ENCODE assay signal across 12 mouse cellular contexts in genomic region chr16:30205816-30206356, GRCm38 (mm10).
DNase-seq lines count a peak whose midpoint lies in the region; ATAC-seq and TF ChIP-seq lines count a peak whose summit lies in the region.
"Had no signal": no experiment of that assay in that cellular context is flagged by ENCODE, and none has a peak within 500 bp of the region (broad histone marks: within the 10 kb centered on the region; RNA-seq: fewer than 3 reads in every experiment).

No protein-coding gene starts in this region.

- H3K4me3 ChIP-seq in midbrain, embryonic 10.5 days, result peak overlapping the region; percentile 29
- H3K4me3 ChIP-seq in midbrain, postnatal 0 days (ENCODE audit: low read depth, low read length), result no peak overlapping the region
- H3K4me3 ChIP-seq in forebrain, embryonic 13.5 days, result no peak overlapping the region
- H3K4me3 ChIP-seq in limb, embryonic 15.5 days, result no peak overlapping the region
- H3K4me3 ChIP-seq: heart, embryonic 13.5 days; left cerebral cortex, adult 2 months had no signal

- H3K9me3 ChIP-seq in midbrain, embryonic 10.5 days (replicated peaks), result peaks cover 10% of the 10 kb centered on the region
- no peaks in the 10 kb centered on the region for H3K9me3 ChIP-seq in midbrain, postnatal 0 days (ENCODE audit: low read length)
- H3K9me3 ChIP-seq in forebrain, embryonic 13.5 days (replicated peaks), result peaks cover 5% of the 10 kb centered on the region; the same call in 1 of the 2 replicates
- no peaks in the 10 kb centered on the region for H3K9me3 ChIP-seq in limb, embryonic 15.5 days

- no peak for ATAC-seq in midbrain, postnatal 0 days (ENCODE audit: low FRiP score)
- ATAC-seq in forebrain, embryonic 13.5 days, result 0 out of 2 replicates have a peak, but pooled peaks have one; percentile 30
- ATAC-seq in limb, embryonic 15.5 days (ENCODE audit: insufficient number of reproducible peaks, low FRiP score, low TSS enrichment, low read depth), result no peak
- no peak for ATAC-seq in erythroid progenitor cell, adult 5-6 weeks (replicated peaks; ENCODE audit: low FRiP score, poor library complexity, severe bottlenecking)

- 6% methylated on average over 15 of the region's 15 CpGs for WGBS in midbrain, embryonic 10.5 days
- WGBS in midbrain, postnatal 0 days, result 13% methylated on average over 15 of the region's 15 CpGs
- WGBS in forebrain, embryonic 13.5 days, result 4% methylated on average over 15 of the region's 15 CpGs
- WGBS in limb, embryonic 15.5 days, result 26% methylated on average over 15 of the region's 15 CpGs

- H3K4me1 ChIP-seq in midbrain, embryonic 10.5 days, result peaks cover 39% of the 10 kb centered on the region
- H3K4me1 ChIP-seq in midbrain, postnatal 0 days (ENCODE audit: insufficient read depth, low read length), result no peaks in the 10 kb centered on the region
- H3K4me1 ChIP-seq in forebrain, embryonic 13.5 days, result peaks cover 13% of the 10 kb centered on the region
- peaks cover 11% of the 10 kb centered on the region for H3K4me1 ChIP-seq in limb, embryonic 15.5 days

- H3K4me2 ChIP-seq in midbrain, postnatal 0 days (ENCODE audit: low read depth, low read length, poor library complexity, severe bottlenecking), result no peak overlapping the region
- H3K4me2 ChIP-seq in forebrain, embryonic 13.5 days, result peak overlapping the region; percentile 38
- H3K4me2 ChIP-seq in limb, embryonic 15.5 days, result no peak overlapping the region
- H3K4me2 ChIP-seq: heart, embryonic 13.5 days had no signal

- H3K27me3 ChIP-seq in midbrain, embryonic 10.5 days (ENCODE audit: low read depth, poor library complexity, severe bottlenecking), result peaks cover 98% of the 10 kb centered on the region
- 0 out of 2 replicates have a peak, but pooled peaks cover 10% of the 10 kb centered on the region for H3K27me3 ChIP-seq in midbrain, postnatal 0 days (ENCODE audit: insufficient read depth, low read length)
- 0 out of 2 replicates have a peak, but pooled peaks cover 16% of the 10 kb centered on the region for H3K27me3 ChIP-seq in forebrain, embryonic 13.5 days
- no peaks in the 10 kb centered on the region for H3K27me3 ChIP-seq in limb, embryonic 15.5 days

- no peaks in the 10 kb centered on the region for H3K36me3 ChIP-seq in midbrain, embryonic 10.5 days
- no peaks in the 10 kb centered on the region for H3K36me3 ChIP-seq in midbrain, postnatal 0 days (ENCODE audit: insufficient read depth, low read length)
- H3K36me3 ChIP-seq in forebrain, embryonic 13.5 days (ENCODE audit: poor library complexity, severe bottlenecking), result no peaks in the 10 kb centered on the region
- no peaks in the 10 kb centered on the region for H3K36me3 ChIP-seq in limb, embryonic 15.5 days
- H3K36me3 ChIP-seq: heart, embryonic 13.5 days had no signal

- peak; percentile 82 for DNase-seq in midbrain, embryonic 10.5 days (ENCODE audit: low spot score)
- no peak for DNase-seq in midbrain, postnatal 0 days (ENCODE audit: low spot score)
- DNase-seq in retina, postnatal 1 day, result peak; percentile 51
- DNase-seq in urinary bladder, postnatal 25 days (ENCODE audit: low spot score), result no peak
- DNase-seq in adrenal gland, postnatal 25 days, result no peak
- DNase-seq: kidney, adult 18-20 months; lung, adult 2 months had no signal

- H3K9ac ChIP-seq in midbrain, postnatal 0 days (replicated peaks; ENCODE audit: low read length, poor library complexity, severe bottlenecking), result no peak overlapping the region
- H3K9ac ChIP-seq in forebrain, embryonic 13.5 days, result 0 out of 2 replicates have a peak overlapping the region, but pooled peaks have one; percentile 34
- H3K9ac ChIP-seq in limb, embryonic 15.5 days, result no peak overlapping the region
- H3K9ac ChIP-seq: heart, embryonic 13.5 days had no signal

- peak overlapping the region; percentile 73 for H3K27ac ChIP-seq in midbrain, embryonic 10.5 days (replicated peaks)
- H3K27ac ChIP-seq in midbrain, postnatal 0 days (ENCODE audit: low read depth, low read length), result no peak overlapping the region
- H3K27ac ChIP-seq in forebrain, embryonic 13.5 days, result no peak overlapping the region
- H3K27ac ChIP-seq in limb, embryonic 15.5 days, result 0 out of 2 replicates have a peak overlapping the region, but pooled peaks have one; percentile 27
- H3K27ac ChIP-seq: heart, embryonic 13.5 days; left cerebral cortex, adult 2 months had no signal

- TF ChIP-seq CTCF in midbrain, postnatal 0 days (IDR thresholded peaks at IDR 0.05), result no peak

Comparison
In these comparisons a context has a peak if more than half of its experiments do, and no peak if none do; other contexts are left out.
1. DNase-seq: peak in midbrain, embryonic 10.5 days (single experiment) and retina, postnatal 1 day (single experiment); none in midbrain, postnatal 0 days (single experiment), urinary bladder, postnatal 25 days (single experiment) and adrenal gland, postnatal 25 days (single experiment).
2. H3K27ac ChIP-seq: peak in midbrain, embryonic 10.5 days (single experiment) and limb, embryonic 15.5 days (single experiment); none in midbrain, postnatal 0 days (single experiment) and forebrain, embryonic 13.5 days (single experiment).